Mouse (Mus musculus): ENCODE results near the gene Tmcc3.

Tmcc3 gene

DNA sequence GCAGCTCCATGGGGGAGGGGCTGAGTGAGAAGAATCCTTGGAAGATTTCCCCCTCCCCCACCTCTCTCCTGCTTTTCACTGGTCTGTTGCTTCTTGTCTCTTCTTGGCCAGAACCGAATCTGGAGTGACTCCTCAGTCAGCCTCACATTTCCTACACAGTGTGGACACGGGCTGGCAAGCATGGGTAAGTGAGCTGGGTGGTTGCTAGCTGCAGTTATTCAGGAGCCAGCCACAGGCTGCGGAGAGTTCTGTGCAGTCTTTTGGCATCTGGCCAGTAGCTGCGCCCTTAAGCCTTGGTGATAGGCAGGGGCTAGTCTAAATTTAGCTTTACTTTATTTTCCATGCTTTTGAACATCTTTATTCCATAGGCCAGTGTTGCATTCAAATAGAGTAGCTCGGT is 18.2 kb downstream of the Tmcc3 start:
- in situ Hi-C loops (cut with MboI; ENCODE audit: unreplicated experiment in 2 of 2) = no loop called here

DNA sequence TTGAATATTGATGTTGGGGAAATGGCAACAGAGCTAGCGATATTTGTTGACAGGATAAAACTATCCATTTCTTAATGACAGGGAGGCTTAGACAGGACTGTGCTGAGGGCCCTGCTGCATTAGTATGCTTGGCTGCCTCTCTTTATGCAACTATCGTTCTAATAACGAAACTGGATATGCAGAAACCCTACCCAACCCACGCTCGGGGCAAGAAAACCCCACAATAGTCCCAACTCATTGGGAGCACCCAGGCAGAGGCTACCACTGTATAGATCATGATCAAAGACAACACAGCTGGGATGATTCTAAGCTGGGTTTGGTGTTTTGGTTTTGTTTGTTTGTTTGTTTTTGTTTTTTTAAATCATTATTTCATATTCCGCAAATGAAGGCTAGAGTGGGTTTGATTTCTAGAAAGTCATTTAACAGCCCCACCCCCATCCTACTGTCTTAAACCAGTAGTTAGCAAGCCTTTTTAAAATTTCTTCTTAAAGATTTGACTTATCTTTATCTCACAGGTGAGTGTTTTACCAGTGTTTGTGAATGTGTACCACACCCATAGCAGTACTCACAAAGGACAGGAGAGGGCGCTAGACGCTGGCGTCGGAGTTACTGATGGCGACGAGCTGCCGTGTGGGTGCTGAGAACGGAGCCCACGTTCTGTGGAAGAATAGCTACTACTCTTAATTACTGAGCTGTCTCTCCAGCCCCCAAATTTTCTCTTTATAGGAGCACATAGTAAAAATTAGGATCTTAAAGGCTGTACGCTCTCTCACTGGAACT is 20.8 kb downstream of the Tmcc3 start:
- in situ Hi-C loops (cut with MboI; ENCODE audit: unreplicated experiment in 2 of 2) = no loop called here

DNA sequence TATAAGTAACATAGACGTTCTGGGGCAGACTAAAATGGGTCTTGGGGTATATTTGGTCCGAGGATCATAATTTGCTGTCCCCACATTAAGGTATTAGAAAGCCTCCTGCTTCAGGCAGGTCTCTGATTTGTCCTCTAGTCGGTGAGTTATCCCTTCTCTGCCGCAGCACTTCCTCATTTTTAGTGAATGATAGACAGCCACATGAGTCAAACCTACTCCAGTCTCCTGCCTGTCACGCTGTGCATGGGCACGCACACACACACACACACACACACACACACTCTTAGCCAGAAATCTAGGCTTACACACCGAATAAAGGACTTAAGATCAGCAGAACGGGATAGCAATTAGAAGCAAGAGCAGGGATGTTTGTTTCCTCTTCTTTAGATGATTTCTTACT is 21.6 kb downstream of the Tmcc3 start:
- in situ Hi-C loops (cut with MboI; ENCODE audit: unreplicated experiment in 2 of 2) = no loop called here

DNA sequence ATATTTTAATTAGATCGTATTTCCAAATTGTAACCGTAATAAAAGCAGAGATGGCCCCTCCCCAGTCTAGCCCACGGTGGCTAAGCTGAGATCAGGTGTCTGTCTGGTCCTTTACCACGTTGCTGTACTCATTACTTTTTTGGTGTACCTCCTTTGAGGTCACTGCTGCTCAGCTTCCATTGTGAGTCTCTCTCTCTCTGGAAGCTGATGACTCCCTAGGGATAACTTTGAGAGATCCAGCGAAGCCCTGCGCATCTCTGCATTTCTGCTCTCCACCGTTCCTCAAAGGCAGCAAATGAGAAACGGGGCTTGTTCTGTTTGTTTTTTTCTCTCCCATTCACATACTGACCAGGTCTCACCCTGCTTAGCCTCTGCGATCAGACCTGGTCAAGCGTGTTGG is 23.3 kb downstream of the Tmcc3 start:
- in situ Hi-C loops (cut with MboI; ENCODE audit: unreplicated experiment in 2 of 2) = no loop called here

DNA sequence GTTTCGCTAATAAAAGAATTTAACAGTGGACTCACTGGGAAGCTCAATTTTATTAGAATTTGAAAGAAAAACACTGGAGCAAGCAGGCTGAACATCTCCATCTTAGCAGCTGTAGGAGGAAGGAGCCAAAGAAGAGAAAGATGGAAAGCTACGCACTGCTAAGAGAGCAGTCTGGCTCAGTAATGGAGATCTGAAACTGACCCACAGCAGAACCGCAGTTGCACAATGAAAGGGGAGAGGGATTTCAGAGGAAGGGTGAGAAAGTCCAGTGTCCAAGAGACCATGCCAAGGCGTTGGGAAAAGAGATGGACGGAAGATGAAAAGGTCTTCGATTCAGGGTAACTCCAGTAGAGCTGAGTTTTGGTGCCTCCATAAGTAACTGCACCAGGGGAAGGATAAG is 24.3 kb downstream of the Tmcc3 start:
- in situ Hi-C loops (cut with MboI; ENCODE audit: unreplicated experiment in 2 of 2) = no loop called here

DNA sequence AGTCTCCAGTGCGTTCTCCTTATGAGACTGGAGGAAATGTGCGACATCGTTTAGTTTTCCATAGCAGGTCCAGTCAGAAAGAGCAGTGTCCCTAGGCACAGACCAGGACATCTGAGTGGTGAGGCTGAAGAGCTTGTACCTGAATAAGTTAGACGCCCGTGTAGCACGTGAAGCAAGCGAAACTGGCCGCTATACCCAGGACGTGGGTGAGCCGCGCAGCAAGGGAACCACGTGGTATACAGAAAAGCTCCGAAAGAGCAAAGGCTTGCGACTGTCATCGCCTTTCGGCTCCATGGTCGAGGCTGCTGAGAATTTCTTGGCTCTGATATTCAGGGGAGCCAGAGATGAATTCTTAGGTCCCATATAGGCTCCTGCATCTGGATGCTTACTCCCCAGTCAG is 29.8 kb downstream of the Tmcc3 start:
- in situ Hi-C loops (cut with MboI; ENCODE audit: unreplicated experiment in 2 of 2) = no loop called here

DNA sequence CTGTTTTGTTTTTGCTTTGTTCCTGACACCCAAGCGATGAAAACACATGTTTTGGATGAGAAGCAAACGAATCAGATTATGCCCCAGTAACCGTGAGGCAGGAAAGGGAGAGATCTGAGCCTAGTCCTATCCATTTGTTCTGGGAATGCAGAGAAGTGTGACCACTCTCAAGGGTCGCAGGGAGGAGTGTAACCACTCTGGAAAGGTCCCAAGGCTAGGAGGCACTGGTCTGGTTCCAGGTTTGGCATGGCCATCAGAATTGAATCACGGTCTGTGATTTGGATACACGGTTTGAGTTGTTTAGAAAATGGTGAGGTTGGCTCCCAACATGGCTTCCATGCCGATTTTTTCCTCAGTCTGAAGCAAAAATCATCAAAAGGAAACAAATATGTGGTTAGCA is 30.5 kb downstream of the Tmcc3 start:
- in situ Hi-C loops (cut with MboI; ENCODE audit: unreplicated experiment in 2 of 2) = no loop called here

DNA sequence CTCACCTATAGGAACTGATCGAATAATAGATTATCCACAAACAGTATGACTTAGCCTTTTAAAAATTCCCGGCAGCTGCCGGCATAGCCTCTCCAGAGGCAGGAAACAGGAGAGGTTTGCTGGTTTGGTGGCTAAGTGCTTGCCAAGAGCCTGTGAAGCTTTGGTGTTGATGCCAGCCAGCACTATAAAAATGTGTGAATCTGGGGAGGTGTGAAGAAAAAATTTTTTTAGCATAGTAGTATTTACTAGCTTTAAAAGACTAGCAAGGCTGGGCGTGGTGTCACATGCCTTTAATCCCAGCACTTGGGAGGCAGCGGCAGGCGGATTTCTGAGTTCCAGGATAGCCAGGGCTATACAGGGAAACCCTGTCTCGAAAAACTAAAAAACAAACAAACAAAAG is 31.8 kb downstream of the Tmcc3 start:
- in situ Hi-C loops (cut with MboI; ENCODE audit: unreplicated experiment in 2 of 2) = no loop called here

DNA sequence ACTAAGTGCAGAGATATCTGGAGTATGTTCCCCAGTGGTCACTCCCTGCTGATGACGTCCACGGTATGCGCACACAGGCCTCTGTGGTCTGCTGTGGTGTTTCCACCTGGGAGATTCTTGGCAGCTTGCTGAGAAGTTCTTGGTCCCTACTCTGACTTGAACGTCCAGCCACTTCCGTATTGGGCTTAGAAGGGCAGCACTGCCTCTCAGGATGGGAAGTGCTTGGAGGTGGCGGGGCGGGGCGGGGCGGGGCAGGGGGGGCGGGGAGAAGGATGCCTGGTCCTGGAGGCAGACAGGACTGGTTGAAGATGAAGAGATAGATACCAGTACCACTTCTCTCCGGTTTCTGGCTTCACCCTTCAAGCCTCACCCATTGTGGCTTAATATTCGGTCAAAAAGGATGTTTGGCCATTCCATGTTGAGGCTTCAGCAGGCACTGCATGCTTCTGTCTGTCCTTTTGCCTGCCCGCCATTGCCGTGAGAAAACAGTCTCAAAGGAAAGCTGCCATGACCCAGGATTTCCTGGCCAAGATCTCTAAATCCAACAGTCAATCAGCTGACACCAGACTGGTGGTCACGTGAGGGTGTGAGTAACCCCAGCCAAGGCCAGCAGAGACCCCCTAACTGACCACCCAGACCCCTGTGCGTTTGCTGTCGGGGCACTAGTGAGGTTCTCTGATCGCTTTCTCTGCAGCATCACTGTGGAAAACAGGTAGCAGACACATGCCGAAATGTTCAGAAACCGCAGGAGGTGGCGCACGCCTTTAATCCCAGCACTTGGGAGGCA is 33.1 kb downstream of the Tmcc3 start:
- in situ Hi-C loops (cut with MboI; ENCODE audit: unreplicated experiment in 2 of 2) = no loop called here

DNA sequence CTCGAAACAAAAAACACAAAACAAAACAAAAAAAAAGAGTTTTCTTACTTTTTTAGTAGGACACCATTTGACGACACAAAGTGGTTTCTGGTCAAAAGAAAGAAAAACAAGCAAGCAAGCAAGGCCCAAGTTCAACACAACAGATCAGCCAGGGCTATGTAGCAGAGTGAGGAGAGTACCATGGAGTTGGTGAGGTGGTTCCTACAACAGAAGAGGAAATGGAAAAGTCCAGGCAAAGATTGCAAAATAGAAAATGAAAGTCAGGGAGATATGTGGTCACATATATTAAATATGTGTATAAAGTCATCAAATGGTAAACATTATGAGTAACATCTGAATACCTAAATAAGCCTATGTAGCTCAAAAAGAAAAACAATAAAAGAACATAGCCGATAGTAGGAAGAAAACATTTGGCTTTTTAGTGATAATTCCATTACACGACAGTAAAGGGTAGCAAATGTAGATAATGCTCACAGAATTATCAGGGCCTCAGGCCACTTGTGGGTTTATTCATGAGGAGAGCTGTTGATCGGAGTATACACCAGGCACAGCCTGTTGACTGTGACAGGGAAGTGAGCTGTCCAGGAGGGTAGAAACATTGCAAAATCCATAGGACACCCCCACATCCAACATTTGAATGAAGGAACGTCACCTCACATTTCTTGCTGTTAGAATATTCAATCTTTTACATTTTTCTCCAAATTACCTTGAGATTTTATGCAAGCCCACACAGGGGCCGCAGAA is 33.9 kb downstream of the Tmcc3 start:
- in situ Hi-C loops (cut with MboI; ENCODE audit: unreplicated experiment in 2 of 2) = no loop called here

DNA sequence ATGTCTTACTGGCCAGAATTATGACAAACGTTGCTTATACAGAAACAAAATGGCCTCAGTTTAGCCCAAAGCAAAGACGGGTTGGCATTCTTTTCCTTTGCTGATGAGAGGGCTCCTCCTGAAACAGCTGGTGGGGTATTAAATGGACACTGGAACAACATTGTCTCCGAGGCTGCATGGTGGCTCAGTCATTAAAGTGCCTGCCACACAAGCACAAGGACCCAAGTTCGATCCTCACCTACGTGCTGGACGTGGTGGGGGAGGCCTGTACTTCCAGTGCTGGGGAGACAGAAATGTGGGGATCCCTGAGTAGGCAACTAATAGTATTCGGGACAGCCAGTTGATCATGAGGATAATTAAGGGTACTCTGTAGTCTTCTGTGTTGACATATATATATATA is 34.8 kb downstream of the Tmcc3 start:
- in situ Hi-C loops (cut with MboI; ENCODE audit: unreplicated experiment in 2 of 2) = no loop called here

DNA sequence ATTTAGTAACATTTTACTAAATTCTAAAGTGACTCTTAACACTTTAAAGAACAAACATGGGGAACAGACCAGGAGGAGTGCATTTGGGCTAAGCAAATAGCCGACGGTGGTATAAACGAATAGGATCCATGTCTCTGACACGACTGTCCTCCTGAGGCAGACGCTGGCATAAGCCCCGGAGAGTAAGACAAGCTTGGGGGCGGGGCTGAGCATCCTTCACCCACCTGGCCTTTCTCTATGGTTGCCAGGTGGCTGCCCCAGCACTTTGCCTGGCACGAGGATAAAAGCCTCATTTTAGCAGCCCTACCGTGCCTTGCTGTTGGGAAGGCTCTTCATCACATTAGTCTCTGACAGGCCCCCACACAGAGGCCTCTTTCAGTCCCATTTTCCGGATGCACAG is 35.5 kb downstream of the Tmcc3 start:
- in situ Hi-C loops (cut with MboI; ENCODE audit: unreplicated experiment in 2 of 2) = no loop called here

DNA sequence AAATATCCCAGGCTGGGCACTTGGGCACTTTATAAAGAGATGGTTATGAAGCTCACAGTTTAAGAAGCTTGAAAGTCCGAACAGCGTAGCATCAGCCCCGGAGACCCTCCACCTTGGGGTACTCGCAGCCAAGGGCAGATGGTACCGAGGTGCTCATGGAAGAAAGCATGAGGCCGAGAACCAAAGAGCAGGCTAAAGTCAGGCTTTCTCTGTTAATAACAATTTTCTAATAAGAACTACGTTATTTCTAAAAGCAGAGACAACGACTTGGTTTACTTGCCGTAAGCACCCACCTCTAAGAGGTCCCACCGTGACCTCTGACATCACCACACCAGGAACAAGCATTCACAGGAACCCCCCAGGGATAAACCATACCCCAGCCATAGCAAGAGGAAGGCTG is 36.2 kb downstream of the Tmcc3 start:
- in situ Hi-C loops (cut with MboI; ENCODE audit: unreplicated experiment in 2 of 2) = no loop called here

DNA sequence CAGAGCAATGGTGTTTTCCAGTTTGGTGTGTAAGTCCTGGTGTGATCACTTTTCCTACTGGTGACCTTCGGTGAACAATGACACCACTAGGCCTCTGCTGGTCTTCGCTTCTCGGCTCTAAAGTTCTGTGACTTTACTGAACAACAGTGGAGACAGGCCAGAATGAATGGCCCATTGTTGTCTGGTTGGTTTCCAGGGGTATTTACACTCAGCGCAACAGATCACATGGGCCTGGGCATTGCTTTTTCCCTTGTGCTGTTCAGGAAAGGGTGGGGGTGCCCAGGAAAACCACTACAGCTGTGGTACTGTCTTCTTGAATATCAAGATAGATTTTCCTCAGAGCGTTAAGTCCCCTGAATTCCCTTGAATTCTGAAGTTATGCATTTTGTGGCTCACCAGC is 38.5 kb downstream of the Tmcc3 start:
- in situ Hi-C loops (cut with MboI; ENCODE audit: unreplicated experiment in 2 of 2) = no loop called here

DNA sequence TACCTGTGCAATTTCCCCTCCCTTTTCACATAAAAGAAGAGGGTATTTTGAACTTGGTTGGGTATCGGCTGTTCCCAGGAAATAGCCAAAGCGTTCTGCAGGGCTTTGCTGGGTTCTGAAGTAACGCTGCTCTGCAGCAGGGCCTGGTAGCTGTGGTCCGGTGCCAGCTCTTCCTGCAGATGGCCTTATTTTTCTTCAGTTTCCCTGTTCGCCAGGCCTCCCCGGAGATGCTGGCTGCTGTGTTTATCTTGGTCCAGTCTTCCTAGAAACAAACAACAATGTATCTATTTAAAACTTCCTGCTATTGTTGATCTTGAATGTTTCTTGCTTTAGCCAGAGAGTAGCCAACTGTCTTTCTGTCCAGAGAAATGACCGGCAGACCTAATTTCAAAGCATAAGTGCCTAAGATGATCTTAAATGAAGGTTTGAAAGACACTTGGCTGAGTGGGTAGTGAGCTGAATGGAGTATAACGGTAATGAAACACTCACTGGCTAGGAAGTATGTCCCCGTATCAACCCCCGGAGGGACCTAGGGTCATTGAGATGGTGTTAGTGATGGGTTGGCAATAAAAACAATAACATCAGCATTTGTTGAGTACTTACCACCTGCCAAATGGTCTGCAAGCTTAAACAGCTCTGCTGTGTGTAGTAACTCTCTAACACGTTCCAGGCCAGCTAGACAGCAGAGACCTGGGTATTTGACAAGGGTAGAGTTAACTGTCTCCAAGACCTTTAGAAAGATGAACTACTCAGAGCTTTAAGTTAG is 39.3 kb downstream of the Tmcc3 start:
- in situ Hi-C loops (cut with MboI; ENCODE audit: unreplicated experiment in 2 of 2) = no loop called here

DNA sequence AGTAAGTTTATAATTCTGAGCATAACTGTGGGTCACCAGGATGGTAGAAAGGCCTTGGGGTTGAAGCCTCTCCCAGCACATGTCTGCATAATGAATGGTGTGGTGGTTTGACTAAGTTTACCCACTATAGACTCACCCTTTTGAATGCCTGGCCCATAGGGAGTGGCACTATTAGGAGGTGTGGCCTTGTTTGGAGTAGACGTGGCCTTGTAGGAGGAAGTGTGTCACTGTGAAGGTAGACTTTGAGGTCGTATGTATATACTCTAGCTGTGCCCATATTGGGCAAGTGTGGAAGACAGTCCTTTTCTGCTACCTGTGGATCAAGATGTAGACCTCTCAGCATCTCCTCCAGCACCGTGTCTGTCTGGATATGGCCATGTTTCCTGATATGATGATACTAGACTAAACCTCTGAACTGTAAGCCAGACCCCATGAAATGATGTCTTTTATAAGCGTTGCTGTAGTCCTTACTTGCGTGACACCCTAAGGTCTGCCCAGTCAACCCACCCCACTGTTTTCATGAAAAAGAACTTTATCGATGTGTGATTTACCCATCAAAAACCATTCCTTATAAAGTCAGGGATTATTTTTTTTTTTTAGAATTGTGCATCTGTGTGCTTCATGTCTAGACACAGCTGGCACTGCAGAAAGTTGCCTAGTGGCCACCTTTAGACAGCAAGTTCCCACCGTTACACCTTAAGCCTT is 40.6 kb downstream of the Tmcc3 start:
- in situ Hi-C loops (cut with MboI; ENCODE audit: unreplicated experiment in 2 of 2) = no loop called here

DNA sequence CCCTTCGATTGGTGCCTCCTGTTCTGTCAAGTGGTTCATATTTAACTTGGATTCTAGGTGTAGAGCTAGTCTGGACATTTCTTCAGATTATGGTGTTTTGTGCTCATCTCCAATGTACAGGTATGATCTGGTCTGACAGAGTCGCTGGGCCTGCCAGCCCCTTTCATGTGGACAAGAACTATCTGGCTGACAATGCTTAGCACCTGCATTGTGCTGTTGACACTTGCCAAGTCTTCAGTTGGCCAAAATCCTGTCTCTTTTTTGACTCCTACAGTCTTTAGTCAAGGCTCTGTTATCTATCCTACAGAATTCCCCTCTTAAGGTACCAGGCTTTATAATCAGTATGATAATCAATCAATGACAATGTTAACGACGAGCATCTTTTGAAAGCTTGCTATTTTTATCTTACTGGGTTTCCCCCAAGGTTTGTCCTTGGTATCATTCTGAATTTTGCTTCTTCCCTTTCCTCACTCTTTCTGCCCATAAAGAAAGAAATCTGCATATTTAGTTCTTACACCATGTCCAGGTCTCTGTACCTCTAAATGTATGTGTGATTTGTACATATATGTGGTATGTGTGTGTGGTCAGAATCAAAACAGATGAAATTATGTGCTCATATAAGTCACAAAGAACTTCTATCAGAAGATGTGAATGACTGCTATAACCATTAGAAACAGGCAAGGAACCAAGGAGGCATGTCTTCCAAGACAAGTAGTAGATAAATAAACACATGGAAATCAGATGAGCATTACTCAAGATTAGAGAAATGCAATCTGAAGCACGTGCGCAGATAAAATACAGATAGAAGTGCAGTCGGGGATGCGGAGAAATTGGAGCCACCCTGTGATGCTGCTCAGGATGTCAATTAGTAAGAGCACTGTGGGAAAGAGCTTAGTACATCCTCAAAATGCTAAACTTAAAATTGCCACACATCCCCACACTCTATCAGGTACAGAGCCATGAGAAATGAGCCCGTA is 41.4 kb downstream of the Tmcc3 start:
- in situ Hi-C loops (cut with MboI; ENCODE audit: unreplicated experiment in 2 of 2) = no loop called here

DNA sequence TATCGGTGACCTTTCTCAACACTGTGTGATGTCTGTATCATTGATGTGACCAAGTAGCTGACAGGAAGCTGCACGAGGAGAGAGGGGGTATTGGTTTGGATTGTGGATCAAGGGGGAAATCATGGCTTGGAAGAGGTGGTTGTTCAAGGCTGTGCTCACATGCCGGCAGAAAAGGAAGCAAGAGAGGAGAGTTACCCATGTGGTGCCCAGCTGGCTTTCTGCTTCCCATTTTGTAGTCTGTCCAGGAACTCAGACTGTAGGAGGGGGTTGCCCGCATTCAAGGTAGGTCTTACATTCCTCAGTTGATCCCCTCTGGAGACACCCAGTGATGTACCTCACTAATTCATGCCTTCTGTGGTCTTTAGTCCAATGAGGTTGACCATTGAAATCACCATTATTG is 42.3 kb downstream of the Tmcc3 start:
- in situ Hi-C loops (cut with MboI; ENCODE audit: unreplicated experiment in 2 of 2) = no loop called here

DNA sequence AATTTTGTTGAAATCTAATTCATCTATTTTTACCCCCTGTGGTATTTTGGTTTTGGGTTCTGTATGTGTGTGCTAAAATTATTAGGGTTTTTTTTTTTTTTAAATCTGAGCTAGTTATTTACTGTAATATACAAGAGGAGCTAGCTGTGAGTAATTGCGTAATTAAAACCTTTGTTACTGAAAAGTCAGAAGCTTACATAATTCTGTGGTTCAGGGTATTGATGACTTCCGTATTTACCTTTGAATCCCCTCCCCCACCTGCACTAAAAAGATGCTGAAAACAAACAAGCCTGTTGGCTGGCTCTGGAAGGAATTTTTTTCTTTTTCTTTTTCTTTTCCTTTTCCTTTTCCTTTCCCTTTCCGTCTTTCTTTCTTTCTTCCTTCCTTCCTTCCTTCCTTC is 42.7 kb downstream of the Tmcc3 start:
- in situ Hi-C loops (cut with MboI; ENCODE audit: unreplicated experiment in 2 of 2) = no loop called here
